Mouse (Mus musculus) MEL (cell line): ENCODE results near the gene Cd47. TPM values are rescaled to one million over a fixed set of nuclear protein-coding genes. Genes with fewer than 3 reads are reported as not detected.

Source experiments
- DNase-seq: peaks from one replicate; pipeline ENCODE4 v3.0.0; 2011; ENCODE audit warnings: low read depth, low spot score
- H3K27ac ChIP-seq: 2 replicates; pipeline ENCODE4 v1.5.1; 2012; ENCODE audit warnings: low read depth, mild to moderate bottlenecking, control low read depth, low read length, moderate library complexity; ENCODE audit not compliant: control insufficient read depth
- H3K27me3 ChIP-seq, 2 experiments: fragments of 150-350 bp in 1 of 2; sonication (generic) in 1 of 2; 2 replicates each; pipeline ENCODE4 v1.6.1; 2012; ENCODE audit warnings: low read length in 2 of 2, mild to moderate bottlenecking in 2 of 2, improper control_type of control experiment in 1 of 2, moderate library complexity in 1 of 2; ENCODE audit not compliant: insufficient read depth in 2 of 2, control insufficient read depth in 1 of 2
- H3K36me3 ChIP-seq, 2 experiments: 2 replicates each; pipeline ENCODE4 v1.6.1; 2012 to 2014; ENCODE audit warnings: low read length in 2 of 2, improper control_type of control experiment in 1 of 2, inconsistent platforms in 1 of 2, mild to moderate bottlenecking in 1 of 2; ENCODE audit not compliant: insufficient read depth in 2 of 2, control insufficient read depth in 1 of 2
- H3K4me1 ChIP-seq, 2 experiments: fragments of 150-350 bp in 1 of 2; sonication (generic) in 1 of 2; 2 replicates each; pipeline ENCODE4 v1.6.1; 2012; ENCODE audit warnings: low read length in 2 of 2, improper control_type of control experiment in 1 of 2, mild to moderate bottlenecking in 1 of 2; ENCODE audit not compliant: insufficient read depth in 2 of 2, control insufficient read depth in 1 of 2
- H3K4me3 ChIP-seq, 2 experiments: fragments of 150-350 bp in 1 of 2; sonication (generic) in 1 of 2; 2 replicates each; pipeline ENCODE4 v1.5.1; 2012; ENCODE audit warnings: low read depth in 2 of 2, low read length in 2 of 2, mild to moderate bottlenecking in 2 of 2, moderate library complexity in 2 of 2, control low read depth in 1 of 2, improper control_type of control experiment in 1 of 2; ENCODE audit not compliant: control insufficient read depth in 1 of 2, insufficient read depth in 1 of 2
- H3K79me2 ChIP-seq: 2 replicates; pipeline ENCODE4 v1.6.1; 2012; ENCODE audit warnings: mild to moderate bottlenecking, low read length, moderate library complexity; ENCODE audit not compliant: control insufficient read depth, poor library complexity, insufficient read depth
- H3K9ac ChIP-seq: 2 replicates; pipeline ENCODE4 v1.6.1; 2012; ENCODE audit warnings: low read depth, mild to moderate bottlenecking, control low read depth, low read length, moderate library complexity; ENCODE audit not compliant: control insufficient read depth, poor library complexity, severe bottlenecking
- H3K9me3 ChIP-seq: fragments of 150-350 bp; sonication (generic); replicated peaks from 2 replicates; pipeline ENCODE4 v1.6.1; 2012; ENCODE audit warnings: mild to moderate bottlenecking, low read length, improper control_type of control experiment, moderate library complexity; ENCODE audit not compliant: insufficient read depth
- BHLHE40 ChIP-seq: IDR thresholded peaks from 2 replicates; pipeline ENCODE4 v1.6.1; 2012; ENCODE audit warnings: low read depth, mild to moderate bottlenecking, inconsistent platforms, low read length, improper control_type of control experiment, borderline replicate concordance
- CHD1 ChIP-seq: IDR thresholded peaks from 2 replicates; pipeline ENCODE4 v1.6.1; 2012; ENCODE audit warnings: low read depth, mild to moderate bottlenecking, inconsistent platforms, low read length, improper control_type of control experiment
- E2F4 ChIP-seq: IDR thresholded peaks from 2 replicates; pipeline ENCODE4 v1.6.1; 2011; ENCODE audit warnings: low read depth, low read length, improper control_type of control experiment, borderline replicate concordance
- ELF1 ChIP-seq: IDR thresholded peaks from 2 replicates; pipeline ENCODE4 v1.6.1; 2014; ENCODE audit warnings: low read depth, mild to moderate bottlenecking, inconsistent platforms, low read length, improper control_type of control experiment, moderate library complexity
- EP300 ChIP-seq, 2 experiments: IDR thresholded peaks; 2 replicates each; pipeline ENCODE4 v1.6.1; 2011; ENCODE audit warnings: improper control_type of control experiment in 2 of 2, low read length in 2 of 2, low read depth in 1 of 2, mild to moderate bottlenecking in 1 of 2
- ETS1 ChIP-seq: IDR thresholded peaks from 2 replicates; pipeline ENCODE4 v1.6.1; 2012; ENCODE audit warnings: low read depth, mild to moderate bottlenecking, inconsistent platforms, low read length, improper control_type of control experiment, moderate library complexity
- GABPA ChIP-seq: IDR thresholded peaks from 2 replicates; pipeline ENCODE4 v1.6.1; 2012; ENCODE audit warnings: low read depth, mild to moderate bottlenecking, inconsistent platforms, low read length, improper control_type of control experiment, moderate library complexity
- GATA1 ChIP-seq: IDR thresholded peaks from 2 replicates; pipeline ENCODE4 v1.6.1; 2011; ENCODE audit warnings: low read depth, low read length, improper control_type of control experiment
- HCFC1 ChIP-seq: IDR thresholded peaks from 2 replicates; pipeline ENCODE4 v1.6.1; 2012; ENCODE audit warnings: low read depth, mild to moderate bottlenecking, inconsistent platforms, low read length, improper control_type of control experiment, moderate library complexity
- JUND ChIP-seq: IDR thresholded peaks from 2 replicates; pipeline ENCODE4 v1.6.1; 2011; ENCODE audit warnings: low read depth, mild to moderate bottlenecking, improper control_type of control experiment, low read length
- KAT2A ChIP-seq: conservative IDR thresholded peaks from 2 replicates; pipeline ENCODE4 v1.6.1; 2012; ENCODE audit warnings: low read depth, low read length, improper control_type of control experiment, inconsistent platforms
- MAFK ChIP-seq: IDR thresholded peaks from 2 replicates; pipeline ENCODE4 v1.6.1; 2011; ENCODE audit warnings: low read depth, mild to moderate bottlenecking, low read length, improper control_type of control experiment, borderline replicate concordance
- MAX ChIP-seq: IDR thresholded peaks from 2 replicates; pipeline ENCODE4 v1.6.1; 2011; ENCODE audit warnings: low read length, improper control_type of control experiment
- MAZ ChIP-seq: IDR thresholded peaks from 2 replicates; pipeline ENCODE4 v1.6.1; 2012; ENCODE audit warnings: low read depth, mild to moderate bottlenecking, inconsistent platforms, low read length, improper control_type of control experiment
- MXI1 ChIP-seq: IDR thresholded peaks from 2 replicates; pipeline ENCODE4 v1.6.1; 2011; ENCODE audit warnings: mild to moderate bottlenecking, low read depth, low read length, improper control_type of control experiment
- MYB ChIP-seq: IDR thresholded peaks from 2 replicates; pipeline ENCODE4 v1.6.1; 2011; ENCODE audit warnings: mild to moderate bottlenecking, low read depth, low read length, improper control_type of control experiment
- MYC ChIP-seq: IDR thresholded peaks from 2 replicates; pipeline ENCODE4 v1.6.1; 2011; ENCODE audit warnings: low read depth, mild to moderate bottlenecking, low read length, improper control_type of control experiment, moderate library complexity
- NELFE ChIP-seq: IDR thresholded peaks from 2 replicates; pipeline ENCODE4 v1.6.1; 2011; ENCODE audit warnings: low read depth, low read length, improper control_type of control experiment
- NRF1 ChIP-seq: IDR thresholded peaks from 2 replicates; pipeline ENCODE4 v1.6.1; 2014; ENCODE audit warnings: low read depth, mild to moderate bottlenecking, inconsistent platforms, low read length, improper control_type of control experiment, moderate library complexity; ENCODE audit not compliant: poor library complexity, insufficient read depth, severe bottlenecking
- POLR2A ChIP-seq, 2 experiments: IDR thresholded peaks; 2 replicates each; pipeline ENCODE4 v1.6.1; 2011 to 2012; ENCODE audit warnings: low read length in 2 of 2, mild to moderate bottlenecking in 2 of 2, control low read depth in 1 of 2, improper control_type of control experiment in 1 of 2, low read depth in 1 of 2, moderate library complexity in 1 of 2; ENCODE audit not compliant: control insufficient read depth in 1 of 2, insufficient read depth in 1 of 2, poor library complexity in 1 of 2
- POLR2AphosphoS2 ChIP-seq: IDR thresholded peaks from 2 replicates; pipeline ENCODE4 v1.6.1; 2011; ENCODE audit warnings: low read length, improper control_type of control experiment
- POLR2AphosphoS5 ChIP-seq: IDR thresholded peaks from 2 replicates; pipeline ENCODE4 v1.6.1; 2012; ENCODE audit warnings: low read depth, borderline replicate concordance, mild to moderate bottlenecking, inconsistent platforms, low read length, moderate library complexity, mixed read lengths
- RCOR1 ChIP-seq: IDR thresholded peaks from 2 replicates; pipeline ENCODE4 v1.6.1; 2012; ENCODE audit warnings: low read depth, mild to moderate bottlenecking, inconsistent platforms, low read length, improper control_type of control experiment
- SIN3A ChIP-seq: IDR thresholded peaks from 2 replicates; pipeline ENCODE4 v1.6.1; 2012; ENCODE audit warnings: low read length, improper control_type of control experiment, inconsistent platforms
- SMC3 ChIP-seq: IDR thresholded peaks from 2 replicates; pipeline ENCODE4 v1.6.1; 2011; ENCODE audit warnings: low read depth, low read length, improper control_type of control experiment
- TAL1 ChIP-seq: IDR thresholded peaks from 2 replicates; pipeline ENCODE4 v1.6.1; 2012; ENCODE audit warnings: mild to moderate bottlenecking, inconsistent platforms, low read length, moderate library complexity, mixed read lengths
- TBP ChIP-seq: IDR thresholded peaks from 2 replicates; pipeline ENCODE4 v1.8.0; 2011; ENCODE audit warnings: low read depth, low read length, improper control_type of control experiment
- TCF12 ChIP-seq: IDR thresholded peaks from 2 replicates; pipeline ENCODE4 v1.6.1; 2014; ENCODE audit warnings: low read depth, mild to moderate bottlenecking, inconsistent platforms, low read length, improper control_type of control experiment, moderate library complexity
- UBTF ChIP-seq: IDR thresholded peaks from 2 replicates; pipeline ENCODE4 v1.6.1; 2012; ENCODE audit warnings: low read depth, mild to moderate bottlenecking, inconsistent platforms, low read length, improper control_type of control experiment, moderate library complexity, borderline replicate concordance; ENCODE audit not compliant: insufficient read depth
- USF1 ChIP-seq: IDR thresholded peaks from 2 replicates; pipeline ENCODE4 v1.6.1; 2014; ENCODE audit warnings: low read depth, mild to moderate bottlenecking, inconsistent platforms, low read length, improper control_type of control experiment, moderate library complexity
- USF2 ChIP-seq, 2 experiments: IDR thresholded peaks; 2 replicates each; pipeline ENCODE4 v1.6.1; 2011 to 2012; ENCODE audit warnings: improper control_type of control experiment in 2 of 2, low read length in 2 of 2, borderline replicate concordance in 1 of 2, inconsistent platforms in 1 of 2, low read depth in 1 of 2, mild to moderate bottlenecking in 1 of 2; ENCODE audit not compliant: insufficient read depth in 1 of 2
- ZC3H11A ChIP-seq: IDR thresholded peaks from 2 replicates; pipeline ENCODE4 v1.6.1; 2012; ENCODE audit warnings: low read depth, mild to moderate bottlenecking, inconsistent platforms, low read length, improper control_type of control experiment
- ZKSCAN1 ChIP-seq: IDR thresholded peaks from 2 replicates; pipeline ENCODE4 v1.6.1; 2012; ENCODE audit warnings: low read depth, mild to moderate bottlenecking, inconsistent platforms, low read length, improper control_type of control experiment, moderate library complexity
- ZNF384 ChIP-seq: IDR thresholded peaks from 2 replicates; pipeline ENCODE4 v1.6.1; 2012; ENCODE audit warnings: low read depth, mild to moderate bottlenecking, inconsistent platforms, low read length, improper control_type of control experiment
- polyA plus RNA-seq, 2 experiments: library from polyadenylated mRNA; stranded (reverse) in 1 of 2; unstranded in 1 of 2; fragments of >175 nt in 1 of 2; fragments of >200 nt in 1 of 2; gene quantifications; 2 replicates each; pipeline versions ENCODE4 v1.2.1 to v1.2.4; 2012; ENCODE audit warnings: low replicate concordance in 2 of 2, low read depth in 1 of 2; ENCODE audit not compliant: insufficient read length in 2 of 2, insufficient read depth in 1 of 2, missing spikeins in 1 of 2
- total RNA-seq: library from RNA; depleted of rRNA; stranded (reverse); fragments of 300-350 nt; gene quantifications from 2 replicates; pipeline ENCODE4 v1.2.3, GENCODE M21; 2012

Gene Cd47
- total and polyA plus RNA-seq, 3 experiments, result 45.9 to 57.5 (median 51.7) TPM

- Histone ChIP-seq H3K9ac (peak overlapping the region; percentile 89), H3K27ac (peak overlapping the region; percentile 97), H3K36me3 (peaks cover 0 to 37% of the 10 kb centered on the region in 2 experiments; a peak in 2 of 4 replicates), H3K4me3 (peak overlapping the region; percentile 63 to 85), H3K79me2 (peaks cover 51% of the 10 kb centered on the region), H3K27me3 (no peaks in the 10 kb centered on the region), H3K9me3 (no peaks in the 10 kb centered on the region), H3K4me1 (peaks cover 14 to 29% of the 10 kb centered on the region in 2 experiments)
- peak; percentile 76 for DNase-seq
- TF ChIP-seq E2F4 (no peak), HCFC1 (no peak), POLR2AphosphoS5 (no peak), USF1 (0 out of 2 replicates have a peak, but pooled peaks have one; percentile 9), ELF1 (no peak), NELFE (no peak), ZC3H11A (no peak), MYC (peak; percentile 6; the same call in 1 of the 2 replicates), POLR2A (IDR thresholded peaks at IDR 0.05; ENCODE audit: control insufficient read depth in 1 of 2, insufficient read depth in 1 of 2, low read depth in 1 of 2, low read length in 2 of 2, poor library complexity in 1 of 2) (no peak), UBTF (no peak), ZNF384 (no peak), CHD1 (no peak; the same call in 1 of the 2 replicates), BHLHE40 (peak; percentile 33; the same call in 1 of the 2 replicates), NRF1 (no peak), GABPA (no peak), MXI1 (no peak; the same call in 1 of the 2 replicates), USF2 (IDR thresholded peaks at IDR 0.05; ENCODE audit: borderline replicate concordance in 1 of 2, insufficient read depth in 1 of 2, low read depth in 1 of 2, low read length in 2 of 2) (no peak), JUND (no peak), ZKSCAN1 (no peak), TAL1 (no peak), POLR2AphosphoS2 (no peak), SMC3 (0 out of 2 replicates have a peak, but pooled peaks have one; percentile 6), KAT2A (no peak), EP300 (IDR thresholded peaks at IDR 0.05; ENCODE audit: low read depth in 1 of 2, low read length in 2 of 2) (no peak; a peak in 1 of 4 replicates), RCOR1 (no peak), TBP (peak; percentile 48), TCF12 (no peak), MYB (no peak), MAFK (no peak), MAZ (no peak), GATA1 (no peak), ETS1 (no peak), SIN3A (0 out of 2 replicates have a peak, but pooled peaks have one; percentile 10), MAX (0 out of 2 replicates have a peak, but pooled peaks have one; percentile 23)
These were observed 57.3 kb downstream of the Cd47 start for GRCm38 (mm10) chr16:49857504-49858160.
